Mouse (Mus musculus) adrenal gland, adult 8-10 months (tissue): Measurements from ENCODE around the gene Slc16a13. TPM values are rescaled to one million over a fixed set of nuclear protein-coding genes. Genes with fewer than 3 reads are reported as not detected.
A peak's percentile ranks its signal among the peaks of the same experiment; 100 is the strongest.

Experiments used
- DNase-seq: peaks from one replicate; pipeline ENCODE4 v3.0.0; 2022
- total RNA-seq, 4 experiments: library from RNA; stranded (reverse); gene quantifications; 2 replicates each; pipeline ENCODE4 v1.2.4; 2022

Gene Slc16a13
- total RNA-seq, 4 experiments from 2014 or later: 4.4 to 9.4 (median 6.6) TPM

DNA sequence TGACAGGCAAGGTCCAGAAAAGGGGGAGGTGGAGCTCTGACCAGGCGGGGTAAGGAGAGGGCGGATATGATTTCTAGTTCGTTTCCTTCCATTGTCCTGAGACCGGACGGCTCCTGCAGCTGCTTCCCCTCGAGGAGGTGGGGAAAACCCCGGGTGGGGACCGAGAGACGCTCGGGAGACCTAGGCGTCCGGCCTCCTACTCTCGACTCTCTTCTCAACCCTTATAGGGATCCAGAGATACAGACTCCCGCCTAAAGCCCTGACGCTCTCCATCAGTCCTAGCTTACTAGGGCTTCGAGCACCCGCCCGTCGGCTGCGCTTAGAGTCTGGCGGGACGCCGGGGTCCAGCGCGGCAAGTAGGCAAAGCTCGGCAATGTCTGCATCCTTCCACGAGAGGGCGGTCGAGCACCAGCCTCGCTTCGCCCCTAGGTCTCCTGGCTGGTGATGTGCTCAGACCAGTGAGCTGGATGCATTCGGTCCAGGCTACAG lies 9.4 kb upstream of the Slc16a13 start:
- DNase-seq: no peak

DNA sequence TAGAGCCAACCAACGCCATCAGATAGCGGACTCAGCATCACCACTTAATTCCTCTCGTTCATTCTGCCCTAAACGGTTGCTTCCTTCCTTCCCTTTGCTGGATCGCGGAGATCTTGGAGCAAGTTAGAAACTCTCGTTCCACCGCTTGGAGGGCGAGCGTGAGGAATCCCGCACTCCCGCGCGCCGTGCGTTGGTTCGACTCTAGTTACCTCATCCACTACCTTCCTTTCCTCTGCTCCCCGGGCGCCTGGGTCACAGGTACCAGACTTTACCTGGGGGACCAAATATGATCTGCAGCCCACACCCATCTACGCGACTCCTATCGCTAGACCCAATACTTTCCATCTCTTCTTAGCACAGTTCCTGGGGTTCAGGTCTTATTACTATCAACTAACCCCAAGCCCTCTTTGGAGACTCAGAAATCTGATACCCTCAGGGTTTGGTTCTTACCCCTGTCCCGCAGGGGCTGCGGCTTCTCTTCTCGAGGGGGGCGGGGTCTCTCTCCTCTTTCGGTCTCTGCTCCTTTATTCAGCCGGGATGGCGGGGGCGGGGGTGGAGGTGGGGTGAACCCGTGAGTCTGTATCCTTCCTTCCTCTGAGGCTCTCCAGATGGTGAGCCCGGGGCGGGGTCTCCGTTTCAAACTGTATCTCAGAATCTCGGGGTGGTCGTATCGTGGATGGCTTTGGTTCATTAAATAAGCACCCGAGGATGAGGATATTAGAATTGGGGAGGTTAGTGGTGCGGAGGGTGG lies 8.6 kb upstream of the Slc16a13 start, which contains the start of gene Bcl6b:
Gene Bcl6b, minus strand, starts transcription at position 539 of the 751 bp plus-strand sequence.
- no peak for DNase-seq

DNA sequence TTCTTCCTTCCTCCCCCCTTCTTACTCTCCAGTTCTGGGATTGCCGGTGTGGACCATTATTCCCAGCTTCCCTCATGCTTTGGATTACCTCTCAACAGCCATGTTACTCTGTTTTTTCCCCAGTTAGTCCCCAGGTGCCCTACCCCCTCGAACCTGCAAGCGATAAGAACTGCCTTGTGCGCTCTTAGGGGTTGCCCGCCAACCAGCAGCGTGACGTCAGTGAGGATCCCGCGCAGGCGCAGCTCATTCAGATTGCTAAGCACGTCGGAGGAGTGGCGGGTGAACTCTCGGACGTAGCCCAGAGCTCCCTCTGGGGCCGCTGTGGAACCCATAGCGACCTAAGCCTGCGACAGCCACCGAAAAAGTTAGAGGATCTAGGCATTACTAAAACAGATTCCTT lies 8.0 kb upstream of the Slc16a13 start:
- peak; percentile 79 for DNase-seq

DNA sequence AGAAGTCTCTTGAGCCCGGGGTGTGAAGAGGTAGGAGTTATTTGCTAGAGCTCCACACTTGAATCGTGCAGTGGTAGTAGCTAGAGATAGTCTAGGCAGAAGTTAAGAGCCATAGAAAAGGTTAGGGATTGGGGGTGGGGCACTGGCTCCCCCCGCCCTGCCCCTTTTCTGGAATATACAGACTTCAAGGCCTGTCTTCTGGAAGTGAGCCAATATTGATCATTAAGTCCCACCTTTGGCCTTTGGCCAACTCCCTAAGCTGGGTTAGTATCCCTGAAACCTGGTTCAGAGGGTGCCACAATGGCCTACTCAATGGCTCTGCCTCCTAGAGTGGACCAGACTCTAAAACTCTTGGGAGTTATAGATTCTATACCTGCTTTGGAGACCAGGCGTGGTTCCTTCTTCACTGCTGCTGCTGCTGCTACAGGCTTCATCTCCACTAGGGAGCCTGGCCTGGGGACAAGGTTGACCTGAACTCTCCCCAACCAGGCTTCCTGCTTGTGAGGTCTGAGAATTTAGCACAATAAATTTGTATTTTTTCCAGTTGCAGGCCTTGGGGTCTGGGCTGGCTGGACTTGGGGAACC lies 6.9 kb upstream of the Slc16a13 start:
- DNase-seq: no peak

DNA sequence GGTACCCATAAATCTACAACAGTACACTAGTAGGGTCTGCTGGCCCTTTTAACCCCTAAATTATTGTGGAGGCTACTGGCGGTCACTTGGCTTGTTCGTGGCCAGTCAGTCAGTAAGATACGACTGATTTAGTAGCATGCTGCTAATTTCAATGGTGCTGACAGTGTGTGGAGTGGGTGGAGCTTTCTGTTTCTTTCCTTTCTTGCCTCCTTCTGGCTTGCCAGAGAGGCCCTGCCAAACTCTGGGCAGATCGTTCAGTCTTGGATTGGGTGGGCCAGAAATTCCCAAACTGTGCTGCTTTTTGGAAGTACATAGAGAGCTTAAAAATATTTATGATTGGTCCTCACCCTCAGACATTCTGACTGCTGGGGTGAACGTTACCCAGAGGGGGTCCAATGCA lies 6.3 kb upstream of the Slc16a13 start:
- no peak for DNase-seq

DNA sequence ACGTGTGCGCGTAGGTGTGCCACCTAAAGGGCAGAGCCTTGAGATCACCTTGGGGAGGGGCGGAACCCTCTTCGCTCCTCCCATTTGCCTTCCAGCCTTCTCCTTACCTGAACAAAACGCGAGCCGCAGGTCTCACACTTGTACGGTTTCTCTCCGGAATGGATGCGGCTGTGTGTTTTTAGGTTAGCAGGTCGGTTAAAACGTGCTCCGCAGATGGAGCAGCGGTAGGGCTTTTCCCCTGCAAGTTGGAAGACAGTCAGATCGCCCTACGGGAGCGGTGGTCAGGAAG lies 5.7 kb upstream of the Slc16a13 start:
- no peak for DNase-seq

DNA sequence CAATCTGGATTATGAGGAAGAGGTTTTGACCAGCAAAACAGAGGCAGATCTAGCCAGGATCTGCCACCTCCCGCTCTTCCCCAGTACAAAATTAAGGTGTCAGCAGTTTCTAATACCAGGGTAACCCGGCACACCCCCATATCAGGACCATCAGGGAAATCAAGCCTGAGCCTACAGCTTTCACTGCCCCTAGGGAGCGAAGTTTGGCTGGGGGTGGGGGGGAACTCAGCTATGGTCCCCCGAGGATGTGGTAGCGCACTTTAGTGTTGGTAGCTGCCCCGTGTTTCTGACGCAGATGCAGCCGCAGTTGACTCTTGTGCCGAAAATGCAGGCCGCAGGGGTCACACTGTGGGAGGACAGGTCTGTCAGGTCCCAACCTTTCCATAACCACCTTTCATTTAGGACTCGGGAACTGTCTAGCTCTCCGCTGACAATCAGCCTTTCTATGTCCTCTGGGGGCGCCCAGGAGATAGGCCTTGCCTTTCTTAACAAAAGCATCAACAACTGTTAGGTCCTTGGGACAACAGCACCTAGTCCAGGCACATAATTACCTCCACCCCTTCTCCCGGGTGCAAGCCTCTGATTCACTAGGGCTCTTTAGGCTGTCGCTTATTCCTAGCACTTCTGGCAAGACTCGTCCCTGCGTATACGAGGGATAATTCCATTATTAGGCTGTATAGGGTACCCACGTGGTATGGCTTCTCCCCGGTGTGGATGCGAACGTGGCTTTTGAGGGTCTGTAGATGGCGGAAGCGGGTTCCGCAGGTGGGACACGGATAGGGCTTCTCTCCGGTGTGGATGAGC lies 5.1 kb upstream of the Slc16a13 start:
- DNase-seq: no peak

DNA sequence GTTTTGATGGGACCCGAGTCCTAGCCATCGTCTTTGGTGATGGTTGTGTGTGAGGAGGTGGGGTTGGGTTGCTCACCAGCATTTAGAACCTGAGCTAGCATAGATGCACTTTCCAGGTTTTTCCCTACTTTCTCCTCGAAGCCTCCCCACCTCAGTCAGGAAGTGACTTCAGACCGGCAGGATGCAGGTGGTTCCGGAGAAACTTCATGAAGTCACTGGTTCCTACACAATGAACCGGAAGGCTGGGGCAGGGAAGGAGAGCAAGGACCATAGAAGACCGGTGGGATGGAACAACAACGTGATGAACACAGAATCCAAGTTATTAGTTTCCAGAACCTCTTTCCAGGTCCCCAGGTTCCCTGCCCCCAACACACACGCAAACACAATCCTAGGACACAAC lies 2.9 kb upstream of the Slc16a13 start:
- no peak for DNase-seq

DNA sequence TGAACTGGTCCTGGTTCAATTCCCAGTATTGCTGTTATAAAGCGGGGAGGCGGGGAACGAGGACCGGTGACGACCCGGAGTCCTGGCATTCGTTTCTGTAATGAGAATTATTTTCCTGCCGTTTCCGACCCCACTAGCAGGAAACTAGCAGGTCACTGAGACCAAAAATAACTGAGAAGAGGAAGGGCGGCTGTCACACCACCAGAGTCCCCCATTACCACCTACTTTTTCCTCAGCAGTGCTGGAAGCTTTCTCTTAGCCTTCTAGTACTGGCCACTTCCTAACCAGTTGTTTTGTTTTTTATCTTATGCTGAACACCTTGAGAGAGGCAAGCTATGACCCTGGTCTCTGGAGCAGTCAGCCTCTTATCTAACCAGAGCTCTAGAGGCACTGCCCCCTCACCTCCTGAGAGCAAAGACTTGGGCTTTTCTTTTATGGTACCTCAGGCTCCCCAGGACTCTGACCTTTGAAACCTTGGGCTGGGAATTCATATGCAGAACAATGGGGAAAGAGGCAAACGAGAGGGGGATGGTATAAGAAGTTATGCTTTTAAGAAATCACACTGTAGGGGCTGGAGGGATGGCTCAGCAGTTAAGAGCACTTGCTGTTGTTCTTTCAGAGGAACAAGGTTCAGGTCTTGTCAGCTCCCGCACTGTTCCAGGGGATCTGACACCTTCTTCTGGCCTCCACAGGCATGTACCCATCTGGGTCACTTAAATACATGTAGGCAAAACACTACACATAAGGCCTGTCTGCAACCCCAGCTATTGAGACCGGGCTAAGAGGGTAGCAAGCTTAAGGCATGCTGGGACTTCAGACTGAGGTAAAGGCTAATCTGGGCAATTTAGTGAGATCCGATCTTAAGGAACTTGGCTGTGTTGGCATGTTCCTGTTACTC lies 988 bp upstream of the Slc16a13 start:
- DNase-seq: no peak

DNA sequence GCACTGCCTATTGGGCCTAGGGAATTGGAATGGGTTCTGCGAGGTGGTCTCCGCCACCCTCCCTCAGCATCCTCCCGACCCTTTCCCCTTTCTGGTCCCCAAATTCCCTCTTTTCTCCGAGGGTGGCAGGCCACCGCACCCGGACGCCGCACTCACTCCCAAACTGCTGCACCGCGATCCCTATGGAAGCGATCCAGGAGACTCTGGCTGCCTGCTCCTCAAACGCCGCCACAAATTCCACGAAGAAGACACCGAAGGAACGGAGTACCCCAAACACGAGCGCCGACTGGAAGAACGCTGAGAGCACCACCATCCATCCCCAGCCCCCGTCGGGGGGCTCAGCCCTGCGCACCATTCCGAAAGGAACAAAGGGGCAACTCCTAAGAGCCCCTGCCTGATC lies 541 bp downstream of the Slc16a13 start:
- DNase-seq: no peak

DNA sequence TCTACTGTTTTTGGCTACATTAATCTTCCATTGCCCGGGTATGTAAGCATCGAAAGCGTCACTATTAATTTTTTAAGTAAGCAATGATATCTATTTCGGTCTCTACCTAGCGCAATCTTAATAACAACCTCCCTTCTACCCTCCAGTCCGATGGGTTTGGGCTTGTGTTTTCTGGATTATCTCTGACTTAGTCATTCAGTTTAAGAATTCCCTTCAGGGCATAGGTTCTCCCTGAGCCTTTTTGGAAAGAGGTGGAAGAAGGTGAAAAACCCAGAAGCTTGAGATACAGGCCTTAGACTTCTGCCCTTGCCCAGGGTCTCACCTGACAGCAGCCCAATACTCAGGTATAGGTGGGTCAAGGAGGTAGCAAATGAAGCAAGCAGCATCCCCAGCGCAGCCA lies 991 bp downstream of the Slc16a13 start:
- DNase-seq: no peak

DNA sequence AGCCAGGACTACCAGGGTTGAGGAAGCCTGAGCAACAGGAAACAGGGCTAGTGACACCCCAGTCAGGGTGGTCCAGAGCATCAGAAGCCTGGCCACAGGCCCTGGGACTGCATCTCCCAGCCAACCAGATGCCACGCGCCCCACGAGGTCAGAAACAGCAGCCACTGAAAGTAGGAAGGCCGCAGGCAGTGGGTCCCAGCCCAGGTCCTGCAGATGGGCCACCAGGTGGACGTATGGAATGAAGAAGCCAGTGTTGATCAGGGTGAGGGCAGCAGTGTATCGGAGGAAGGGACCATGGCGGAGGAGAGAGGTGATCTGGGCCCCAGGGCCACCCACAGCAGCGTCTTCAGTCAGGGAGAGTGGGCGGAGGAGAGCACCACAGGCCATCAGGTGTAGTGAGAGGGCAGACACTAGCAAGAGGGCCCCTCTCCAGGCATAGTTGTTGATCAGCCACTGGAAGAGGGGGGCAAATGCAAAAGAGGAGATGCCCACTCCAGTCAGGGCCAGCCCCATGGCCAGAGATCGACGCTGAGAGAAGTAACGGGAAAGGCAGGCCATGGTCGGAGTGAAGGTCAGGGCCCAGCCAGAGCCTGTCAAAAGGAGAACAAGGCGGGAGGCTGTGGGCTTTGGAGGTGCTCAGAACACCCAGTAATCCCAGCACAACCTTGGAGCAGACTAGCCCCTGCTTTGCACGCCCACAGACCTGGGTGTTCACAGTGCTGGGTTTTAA lies 2.0 kb downstream of the Slc16a13 start:
- DNase-seq: no peak

DNA sequence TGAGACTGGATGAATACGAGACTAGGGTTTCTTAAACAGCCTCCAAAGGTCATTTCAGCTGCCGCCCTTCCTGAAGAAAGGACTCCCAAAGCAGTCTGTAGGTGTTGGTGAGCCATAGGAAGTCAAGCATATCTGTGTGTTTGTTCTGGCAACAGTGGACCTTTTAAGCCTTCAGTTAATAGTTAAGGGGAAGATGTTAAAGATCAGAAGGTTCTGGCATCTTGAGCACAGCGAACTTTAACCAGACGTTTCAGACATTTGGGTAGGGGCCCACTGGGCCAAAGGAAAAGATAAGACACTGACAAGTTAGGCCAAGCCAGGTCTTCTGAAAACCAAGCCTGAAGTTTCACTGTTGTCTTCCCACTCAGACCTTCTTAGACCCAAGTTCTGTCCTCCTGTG lies 2.8 kb downstream of the Slc16a13 start:
- DNase-seq: no peak

DNA sequence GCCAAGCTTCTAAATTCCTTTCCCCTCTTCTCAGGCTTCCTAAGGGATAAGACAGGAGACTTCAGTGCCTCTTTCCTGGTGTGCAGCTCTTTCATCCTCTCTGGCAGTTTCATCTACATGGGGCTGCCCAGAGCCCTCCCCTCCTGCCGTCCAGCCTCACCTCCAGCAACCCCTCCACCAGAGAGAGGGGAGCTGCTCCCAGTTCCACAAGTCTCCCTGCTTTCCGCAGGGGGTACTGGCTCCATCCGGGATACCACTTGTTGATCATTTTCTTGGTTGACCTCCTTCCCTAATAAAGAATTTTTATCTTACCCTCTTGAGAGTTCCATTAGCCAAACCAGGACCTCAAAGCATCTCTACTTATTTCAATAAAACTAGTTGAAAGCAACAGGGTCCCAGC lies 4.8 kb downstream of the Slc16a13 start:
- no peak for DNase-seq

DNA sequence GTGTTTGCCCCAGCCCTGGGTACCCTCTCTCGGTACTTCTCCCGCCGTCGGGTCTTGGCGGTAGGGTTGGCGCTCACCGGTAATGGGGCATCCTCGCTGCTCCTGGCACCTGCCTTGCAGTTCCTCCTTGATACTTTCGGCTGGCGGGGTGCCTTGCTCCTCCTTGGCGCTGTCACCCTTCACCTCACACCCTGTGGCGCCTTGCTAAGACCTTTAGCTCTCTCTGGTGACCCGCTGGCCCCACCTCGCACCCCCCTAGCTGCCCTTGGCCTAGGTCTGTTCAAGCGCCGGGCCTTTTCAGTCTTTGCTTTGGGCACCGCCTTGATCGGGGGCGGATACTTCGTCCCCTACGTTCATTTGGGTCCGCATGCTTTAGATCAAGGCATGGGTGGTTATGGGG lies 5.6 kb downstream of the Slc16a13 start:
- DNase-seq: no peak

DNA sequence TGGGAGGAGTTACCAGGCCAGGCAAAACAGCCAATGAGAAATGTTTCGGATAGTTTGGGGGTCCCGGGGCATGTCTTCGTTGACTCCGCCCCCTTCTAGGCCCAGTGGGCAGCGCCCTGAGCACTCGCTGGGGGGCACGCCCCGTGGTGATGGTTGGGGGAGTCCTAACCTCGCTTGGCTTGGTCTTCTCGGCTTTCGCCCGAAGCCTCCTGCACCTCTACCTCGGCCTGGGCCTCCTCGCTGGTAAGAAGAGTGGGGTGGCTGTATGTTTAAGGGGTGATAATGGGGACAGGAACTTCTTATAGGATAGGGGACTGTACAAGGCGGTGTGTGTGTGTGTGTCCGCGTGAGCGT lies 6.0 kb downstream of the Slc16a13 start:
- no peak for DNase-seq

DNA sequence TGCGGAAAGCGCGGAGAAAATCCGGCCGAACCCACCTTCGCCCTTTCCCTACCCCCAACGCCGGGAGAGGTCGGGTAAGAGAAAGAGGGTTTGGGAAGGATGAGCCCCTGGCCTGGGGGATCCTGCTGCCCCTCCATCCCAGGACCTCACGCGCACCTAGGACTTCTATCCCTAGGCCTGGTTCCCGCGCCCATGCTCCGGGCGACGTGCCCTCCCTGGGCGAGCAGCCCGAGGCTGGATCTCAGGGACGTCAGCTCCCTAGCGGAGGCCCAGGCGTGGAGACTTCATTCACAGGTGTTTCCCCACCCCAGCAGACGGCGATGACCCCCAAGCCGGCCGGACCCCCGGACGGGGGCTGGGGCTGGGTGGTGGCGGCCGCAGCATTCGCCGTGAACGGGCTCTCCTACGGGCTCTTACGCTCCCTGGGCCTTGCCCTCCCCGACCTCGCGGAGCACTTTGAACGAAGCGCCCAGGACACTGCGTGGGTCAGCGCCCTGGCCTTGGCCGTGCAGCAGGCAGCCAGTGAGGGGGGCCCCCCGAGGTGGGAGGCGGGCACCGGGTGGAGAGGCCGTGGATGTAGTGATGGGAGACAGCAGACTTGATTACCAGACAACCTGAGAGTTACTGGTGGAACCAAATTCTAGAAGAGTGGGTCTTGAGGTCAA lies 6.5 kb downstream of the Slc16a13 start:
- no peak for DNase-seq

DNA sequence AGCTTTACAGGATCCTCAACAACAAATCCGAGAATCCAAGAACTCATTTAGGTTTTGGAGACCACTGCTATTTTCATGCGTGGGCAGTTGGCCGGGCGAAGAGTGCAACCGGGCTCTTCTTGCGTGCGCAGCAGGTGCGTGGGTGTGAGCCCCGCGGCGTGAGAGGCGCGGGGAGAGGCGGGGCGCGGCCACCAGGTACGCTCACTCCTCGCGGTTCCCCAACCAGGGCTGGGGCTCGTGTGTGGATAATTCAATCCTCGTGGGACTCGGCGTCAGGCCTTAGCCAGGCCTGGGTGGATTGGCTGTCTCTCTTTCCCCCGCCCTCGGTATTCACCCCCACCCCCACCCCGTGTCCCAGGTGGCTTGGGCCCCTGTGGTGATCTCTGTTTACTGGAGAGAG lies 7.1 kb downstream of the Slc16a13 start:
- DNase-seq: no peak

DNA sequence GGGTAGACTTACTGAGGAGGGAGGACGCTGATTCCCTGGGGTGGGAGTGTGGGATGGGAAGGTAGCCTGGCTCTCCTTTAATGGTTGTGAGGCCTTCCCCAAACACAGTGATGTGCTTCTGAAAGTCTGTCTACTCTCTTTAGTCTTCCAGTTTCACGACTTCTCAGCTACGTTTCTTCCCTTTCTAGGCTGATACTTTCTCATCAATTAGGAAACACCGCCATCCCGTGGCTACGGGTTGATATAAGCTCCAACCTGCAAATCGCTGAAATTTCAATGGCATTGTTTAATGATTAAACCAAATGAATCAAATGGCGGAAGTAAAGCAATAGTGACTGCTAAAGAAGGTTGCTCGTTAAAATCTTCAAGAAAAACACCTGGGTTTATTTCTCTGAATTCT lies 8.0 kb downstream of the Slc16a13 start:
- DNase-seq: no peak

DNA sequence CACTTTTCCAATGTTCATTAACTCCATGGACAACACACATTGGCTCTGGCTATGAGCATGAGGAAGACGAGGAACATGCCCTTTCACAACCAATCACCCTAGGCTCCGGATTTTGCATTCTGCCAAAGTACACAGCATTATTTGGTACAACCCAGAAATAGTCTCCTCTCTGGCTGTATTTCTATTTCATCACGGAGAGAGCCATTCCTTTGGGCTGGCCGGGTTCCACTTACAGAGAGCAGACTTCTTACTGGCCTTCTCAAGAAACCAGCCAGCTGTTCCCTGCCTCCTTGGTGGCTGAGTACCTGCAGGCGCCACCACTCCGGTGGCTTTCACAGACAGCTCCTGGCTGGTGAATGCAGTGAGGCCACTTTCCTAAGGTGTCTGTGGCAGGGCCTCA lies 8.4 kb downstream of the Slc16a13 start, which contains the start of gene Slc16a11:
Gene Slc16a11, plus strand, starts transcription at position 330 of the 400 bp plus-strand sequence.
- DNase-seq: no peak

DNA sequence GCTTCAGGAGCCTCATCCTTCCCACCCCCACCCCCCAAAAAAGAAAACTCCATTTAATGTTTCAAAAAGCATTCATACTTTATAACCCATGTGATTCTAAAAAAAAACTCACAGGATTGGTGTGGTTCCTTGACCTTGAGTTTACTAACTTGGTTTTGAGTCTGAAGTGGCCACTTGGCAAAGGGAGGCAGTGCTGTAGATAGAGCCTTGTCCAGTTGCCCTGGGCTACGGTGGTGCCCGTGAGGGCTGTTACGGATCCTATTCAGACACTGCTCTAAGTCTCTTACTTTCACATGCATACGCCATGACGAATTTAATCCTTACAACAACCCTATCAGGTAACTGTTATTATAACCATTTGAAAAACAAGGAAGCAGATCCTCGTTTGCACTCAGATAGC lies 8.9 kb downstream of the Slc16a13 start:
- DNase-seq: no peak
